Mouse (Mus musculus) lung, postnatal 0 days (tissue): ENCODE measurements around the gene Exosc7. TPM values are rescaled to one million over a fixed set of nuclear protein-coding genes. Genes with fewer than 3 reads are reported as not detected.

Experiments used
- ATAC-seq: fragments of 200-750 bp; cut with Nextera tagmentation; 2 replicates; pipeline ENCODE4 v1.8.0; 2017; ENCODE audit warnings: moderate library complexity
- DNase-seq: peaks from one replicate; pipeline ENCODE4 v3.0.0-alpha.2; 2016; ENCODE audit warnings: low spot score
- H3K27ac ChIP-seq: fragments of 300-500 bp; sonication (generic); 2 replicates; pipeline ENCODE4 v1.5.1; 2014; ENCODE audit warnings: antibody characterized with exemption, mild to moderate bottlenecking, low read length, mixed read lengths
- H3K27me3 ChIP-seq: fragments of 300-500 bp; sonication (generic); replicated peaks from 2 replicates; pipeline ENCODE4 v1.6.1; 2014; ENCODE audit warnings: low read length, mixed read lengths; ENCODE audit not compliant: insufficient read depth
- H3K36me3 ChIP-seq: fragments of 300-500 bp; sonication (generic); 2 replicates; pipeline ENCODE4 v1.6.1; 2014; ENCODE audit warnings: low read length, mixed read lengths; ENCODE audit not compliant: insufficient read depth
- H3K4me1 ChIP-seq: fragments of 300-500 bp; sonication (generic); 2 replicates; pipeline ENCODE4 v1.6.1; 2014; ENCODE audit warnings: antibody characterized with exemption, low read depth, low read length, mixed read lengths; ENCODE audit not compliant: insufficient read depth
- H3K4me2 ChIP-seq: fragments of 300-500 bp; sonication (generic); replicated peaks from 2 replicates; pipeline ENCODE4 v1.6.1; 2014; ENCODE audit warnings: low read depth, mild to moderate bottlenecking, low read length, moderate library complexity, mixed read lengths
- H3K4me3 ChIP-seq: fragments of 300-500 bp; sonication (generic); 2 replicates; pipeline ENCODE4 v1.5.1; 2014; ENCODE audit warnings: low read depth, low read length
- H3K9ac ChIP-seq: fragments of 300-500 bp; sonication (generic); replicated peaks from 2 replicates; pipeline ENCODE4 v1.6.1; 2014; ENCODE audit warnings: low read depth, mild to moderate bottlenecking
- H3K9me3 ChIP-seq: fragments of 300-500 bp; sonication (generic); 2 replicates; pipeline ENCODE4 v1.6.1; 2016; ENCODE audit warnings: low read length, mixed read lengths
- CTCF ChIP-seq: IDR thresholded peaks from 2 replicates; pipeline ENCODE4 v1.5.1; 2016; ENCODE audit warnings: antibody characterized with exemption, mild to moderate bottlenecking
- EP300 ChIP-seq: IDR thresholded peaks from 2 replicates; pipeline ENCODE4 v1.6.1; 2016; ENCODE audit warnings: antibody characterized with exemption, mild to moderate bottlenecking, control low read depth
- WGBS: fragments of 180-500 bp; shearing (Covaris S2); extraction: QIAGEN DNeasy Blood & Tissue Kit; methylation state at CpG from one replicate; pipeline ENCODE4 v1.1.7; 2014; 5-methylcytosine and 5-hydroxymethylcytosine counted together
- polyA plus RNA-seq: library from polyadenylated mRNA; unstranded; fragments of >200 nt; fragmentation: Nextera tagmentation; extraction: Ambion mirVana; gene quantifications from 2 replicates; pipeline ENCODE4 v1.2.1, GENCODE M21; 2015

The Exosc7 gene
- 139 and 145 TPM in 2 replicates for polyA plus RNA-seq

DNA sequence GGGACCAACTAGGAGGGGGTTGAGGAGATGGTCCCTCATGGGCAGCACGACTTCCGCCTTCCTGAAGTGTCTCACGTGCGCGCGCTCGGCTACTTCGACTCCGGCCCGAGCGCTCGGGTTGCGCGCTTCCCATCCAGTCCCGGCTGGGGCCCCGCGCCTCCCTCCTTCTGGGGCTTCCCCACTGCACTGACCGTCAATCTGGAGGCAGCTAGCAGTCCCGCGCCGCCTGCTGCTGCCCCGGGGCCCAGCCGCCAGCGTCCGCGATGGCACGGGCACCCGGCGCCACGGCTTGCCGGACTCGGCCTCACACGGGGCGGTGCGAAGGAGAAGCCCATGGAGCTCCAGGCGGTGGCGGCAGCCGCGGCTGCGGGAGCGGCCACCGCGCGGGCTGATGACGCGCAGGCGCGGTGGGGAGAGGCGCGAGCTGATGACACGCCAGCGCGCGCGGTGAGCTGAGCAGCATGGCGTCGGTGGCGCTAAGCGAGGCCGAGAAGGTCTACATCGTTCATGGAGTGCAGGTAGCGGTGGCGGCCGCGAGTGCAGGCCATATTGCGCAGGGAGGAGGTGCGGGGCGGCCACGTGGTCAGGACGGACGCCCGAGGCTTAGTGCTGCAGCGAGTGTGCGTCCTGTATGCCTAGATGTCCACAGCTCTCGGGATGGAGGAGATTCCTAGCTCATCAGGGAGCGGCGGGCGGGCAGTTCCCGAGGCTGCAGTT, at the start of gene Exosc7, which contains the start of gene Zdhhc3:
Gene Exosc7, plus strand, starts transcription at position 411 of the 717 bp plus-strand sequence.
Gene Zdhhc3, minus strand, starts transcription at position 401 of the 717 bp plus-strand sequence.
- DNase-seq (peak; percentile 94), ATAC-seq (peak; percentile 82)
- WGBS: under 1% methylated on average over 76 of the region's 79 CpGs
- Histone ChIP-seq H3K36me3 (no peaks in the 10 kb centered on the region), H3K27me3 (no peaks in the 10 kb centered on the region), H3K9ac (peak within 1 kb of the TSS; percentile 88), H3K4me2 (peak within 1 kb of the TSS; percentile 88), H3K4me3 (peak within 1 kb of the TSS; percentile 94), H3K9me3 (no peaks in the 10 kb centered on the region), H3K4me1 (peaks cover 15% of the 10 kb centered on the region; the same call in 1 of the 2 replicates), H3K27ac (peak within 1 kb of the TSS; percentile 98)
- no peak for TF ChIP-seq EP300
- TF ChIP-seq CTCF: no peak; the same call in 1 of the 2 replicates

DNA sequence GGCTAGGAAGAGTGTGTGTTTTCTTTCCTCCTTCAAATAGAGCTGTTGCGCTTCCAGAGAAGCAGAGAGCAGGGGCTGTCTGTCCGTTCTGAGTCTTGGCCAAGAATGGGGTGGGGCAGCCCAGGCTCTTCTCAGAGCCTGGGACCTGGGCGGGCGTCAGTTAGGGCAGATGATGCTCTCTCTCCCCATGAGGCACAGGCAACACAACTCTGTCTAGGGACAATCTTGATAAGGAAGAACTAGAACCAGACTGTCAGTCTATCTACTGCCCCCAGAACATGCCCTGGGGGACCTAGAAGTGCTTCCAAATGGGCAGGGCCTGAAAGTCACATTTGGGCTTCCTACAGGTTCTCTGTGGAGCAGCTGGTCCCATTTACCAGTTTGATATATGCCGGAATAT, 33.9 kb upstream of the Exosc7 start:
- peaks cover 40% of the 10 kb centered on the region for H3K36me3 ChIP-seq
- no peaks in the 10 kb centered on the region for H3K9me3 ChIP-seq
- no peak overlapping the region for H3K9ac ChIP-seq
- no peaks in the 10 kb centered on the region for H3K27me3 ChIP-seq
- ATAC-seq (no peak), DNase-seq (no peak)
- no peak overlapping the region for H3K4me2 ChIP-seq
- no peak overlapping the region for H3K4me3 ChIP-seq
- no peak overlapping the region for H3K27ac ChIP-seq
- TF ChIP-seq EP300: no peak
- TF ChIP-seq CTCF: no peak
- WGBS: 79% methylated on average over 5 of the region's 5 CpGs
- H3K4me1 ChIP-seq: no peaks in the 10 kb centered on the region

DNA sequence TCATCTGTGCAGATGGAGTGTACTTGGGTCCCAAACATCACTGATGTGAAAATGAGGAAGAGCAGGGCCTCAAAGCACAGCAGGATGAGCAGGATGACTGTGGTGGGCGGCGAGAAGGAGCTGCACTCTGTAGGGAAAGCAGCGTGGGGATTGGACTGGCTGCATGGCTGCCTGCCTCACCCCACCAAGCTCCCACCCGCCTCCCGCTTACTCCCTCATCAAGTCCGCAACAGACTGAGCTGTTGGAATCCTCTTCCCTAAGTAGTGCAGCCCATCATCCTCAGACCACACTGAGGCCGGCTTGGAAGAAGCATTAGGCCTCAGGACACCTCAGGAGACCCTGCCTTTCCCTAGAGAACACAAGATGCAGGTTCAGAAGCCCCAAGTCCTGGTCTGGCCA, 32.7 kb upstream of the Exosc7 start:
- Histone ChIP-seq H3K36me3 (peaks cover 40% of the 10 kb centered on the region), H3K9me3 (no peaks in the 10 kb centered on the region), H3K9ac (no peak overlapping the region), H3K4me1 (0 out of 2 replicates have a peak, but pooled peaks cover 3% of the 10 kb centered on the region), H3K4me3 (no peak overlapping the region), H3K27me3 (no peaks in the 10 kb centered on the region), H3K27ac (no peak overlapping the region), H3K4me2 (no peak overlapping the region)
- DNase-seq (no peak), ATAC-seq (no peak)
- WGBS: 96% methylated on average over 7 of the region's 7 CpGs
- no peak for TF ChIP-seq CTCF
- TF ChIP-seq EP300: no peak

DNA sequence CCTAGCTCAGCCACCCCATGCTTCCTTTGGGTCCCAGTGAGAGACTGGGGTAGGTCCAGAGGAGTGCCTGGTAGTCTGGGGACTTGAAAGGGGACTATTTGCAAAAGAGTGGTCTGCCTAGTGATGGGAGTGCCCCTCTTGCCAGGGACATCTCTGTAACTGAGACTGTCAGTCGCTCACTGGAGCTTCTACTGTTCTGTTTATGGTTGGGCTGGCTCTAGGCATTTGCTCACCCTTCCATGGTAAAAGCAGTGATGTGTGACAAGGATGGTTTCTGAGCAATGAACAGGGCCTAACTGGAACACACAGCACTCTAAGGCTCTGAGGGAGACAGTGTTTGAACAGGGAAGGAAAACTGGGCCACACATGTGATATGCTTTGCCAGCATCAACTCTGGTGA, 32.2 kb upstream of the Exosc7 start:
- 77% methylated on average over 1 of the region's 1 CpGs for WGBS

DNA sequence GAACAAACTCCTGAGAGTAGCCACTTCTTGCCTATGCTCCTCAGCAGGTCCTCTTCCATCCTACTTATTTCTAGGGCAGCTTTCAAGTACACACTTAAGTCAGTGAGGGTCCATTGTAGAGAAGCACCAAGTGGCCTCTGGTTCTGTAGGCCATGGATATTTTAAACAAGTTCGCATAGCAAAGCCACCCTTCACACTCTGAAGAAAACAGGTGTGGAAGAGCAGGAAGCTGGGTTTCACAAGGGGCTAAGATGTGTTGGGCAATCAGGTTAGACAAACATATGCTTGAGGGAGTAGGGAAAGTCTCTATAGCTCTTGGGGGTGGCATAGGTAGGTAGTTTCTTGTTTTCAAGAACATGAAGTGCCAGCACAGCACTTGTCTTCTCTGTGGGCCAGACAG, 27.6 kb upstream of the Exosc7 start:
- 41% methylated on average over 1 of the region's 1 CpGs for WGBS
- Histone ChIP-seq H3K4me3 (no peak overlapping the region), H3K27ac (peak overlapping the region; percentile 87; the same call in 1 of the 2 replicates), H3K27me3 (no peaks in the 10 kb centered on the region), H3K9ac (no peak overlapping the region), H3K4me2 (no peak overlapping the region), H3K4me1 (peaks cover 6% of the 10 kb centered on the region; the same call in 1 of the 2 replicates), H3K36me3 (peaks cover 54% of the 10 kb centered on the region), H3K9me3 (no peaks in the 10 kb centered on the region)
- peak; percentile 93 for ATAC-seq
- TF ChIP-seq CTCF (no peak), EP300 (peak; percentile 96)
- DNase-seq: peak; percentile 96

More for the DNA sequence above, 32.2 kb upstream of the Exosc7 start:
- H3K27ac ChIP-seq: no peak overlapping the region
- H3K36me3 ChIP-seq: peaks cover 41% of the 10 kb centered on the region
- H3K4me2 ChIP-seq: no peak overlapping the region
- TF ChIP-seq CTCF (no peak), EP300 (no peak)
- DNase-seq (no peak), ATAC-seq (no peak)
- H3K4me3 ChIP-seq: no peak overlapping the region
- no peaks in the 10 kb centered on the region for H3K9me3 ChIP-seq
- H3K4me1 ChIP-seq: 0 out of 2 replicates have a peak, but pooled peaks cover 3% of the 10 kb centered on the region
- no peak overlapping the region for H3K9ac ChIP-seq
- H3K27me3 ChIP-seq: no peaks in the 10 kb centered on the region

DNA sequence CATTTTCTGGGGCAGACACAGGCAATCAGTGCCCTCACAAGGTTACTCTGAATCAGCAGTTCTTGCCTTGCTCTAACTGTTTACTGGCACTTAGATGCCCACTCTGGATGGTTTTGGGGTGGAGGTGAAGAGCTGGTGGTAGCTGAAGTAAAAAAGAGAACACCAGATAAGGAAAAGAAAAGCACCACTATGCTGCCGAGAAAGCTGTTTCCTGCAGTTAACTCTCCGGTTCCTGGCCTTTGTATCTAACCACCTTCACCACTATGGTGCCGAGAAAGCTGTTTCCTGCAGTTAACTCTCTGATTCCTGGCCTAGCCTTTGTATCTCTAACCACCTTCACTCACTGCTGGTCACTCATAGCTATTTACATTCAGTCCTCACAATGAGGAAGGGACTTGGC, 25.5 kb upstream of the Exosc7 start:
- DNase-seq: no peak
- no peak overlapping the region for H3K9ac ChIP-seq
- H3K27ac ChIP-seq: peak overlapping the region; percentile 57; the same call in 1 of the 2 replicates
- no peak overlapping the region for H3K4me3 ChIP-seq
- H3K4me1 ChIP-seq: peaks cover 6% of the 10 kb centered on the region; the same call in 1 of the 2 replicates
- TF ChIP-seq EP300: no peak
- ATAC-seq: no peak
- no peaks in the 10 kb centered on the region for H3K27me3 ChIP-seq
- 55% methylated on average over 3 of the region's 3 CpGs for WGBS
- no peaks in the 10 kb centered on the region for H3K9me3 ChIP-seq
- H3K36me3 ChIP-seq: peaks cover 46% of the 10 kb centered on the region
- H3K4me2 ChIP-seq: no peak overlapping the region
